Mouse (Mus musculus): ENCODE measurements around the gene Cd70.

GRCm38 (mm10) chr17:57104496-57104895 is 45.1 kb downstream of the Cd70 start:
- TF ChIP-seq CTCF (IDR thresholded peaks at IDR 0.05; ENCODE audit: low read depth, low read length) (no peak), POLR2A (IDR thresholded peaks at IDR 0.05; ENCODE audit: borderline replicate concordance, low read depth, low read length) (no peak)

Data from bone marrow macrophage, adult 2 months (primary cell).